Mouse (Mus musculus) kidney, adult 8-10 months (tissue): ENCODE measurements around the gene Gm42715.
"Not testable (repeated sequence)": the region's sequence is repeated elsewhere in the genome, so short reads cannot be mapped to it uniquely, and the experiment has no call there.

Source experiments
- DNase-seq, 2 experiments: peaks; one replicate each; pipeline ENCODE4 v3.0.0; 2022

The Gm42715 gene

GRCm38 (mm10) chr7:127519284-127519683 is at the start of gene Gm42715:
Gene Gm42715, plus strand, starts transcription at chr7:127519584.
- DNase-seq, result no peak

GRCm38 (mm10) chr7:127470011-127470715 is 49.2 kb upstream of the Gm42715 start:
- no peak for DNase-seq

GRCm38 (mm10) chr7:127470743-127471645 is 48.4 kb upstream of the Gm42715 start:
- DNase-seq, result peak; percentile 95 to 97

- DNase-seq, result no peak
These were observed 47.8 kb upstream of the Gm42715 start for GRCm38 (mm10) chr7:127471646-127472010.

GRCm38 (mm10) chr7:127472060-127472459 is 47.3 kb upstream of the Gm42715 start:
- no peak for DNase-seq

GRCm38 (mm10) chr7:127473705-127474104 is 45.7 kb upstream of the Gm42715 start:
- DNase-seq, result no peak

GRCm38 (mm10) chr7:127474378-127475070 is 44.9 kb upstream of the Gm42715 start:
- no peak for DNase-seq

GRCm38 (mm10) chr7:127475186-127475740 is 44.1 kb upstream of the Gm42715 start:
- DNase-seq, result no peak

GRCm38 (mm10) chr7:127476336-127476735 is 43.0 kb upstream of the Gm42715 start:
- peak; percentile 29 to 44 for DNase-seq

- DNase-seq, result no peak
These were observed 42.5 kb upstream of the Gm42715 start for GRCm38 (mm10) chr7:127476855-127477254.

GRCm38 (mm10) chr7:127477687-127478634 is 41.4 kb upstream of the Gm42715 start:
- DNase-seq, result peak; percentile 100

- DNase-seq, result peak; percentile 97 to 98
These were observed 40.6 kb upstream of the Gm42715 start, which contains the start of gene Fbrs for GRCm38 (mm10) chr7:127478635-127479317. Gene Fbrs, plus strand, starts transcription at chr7:127479199.

GRCm38 (mm10) chr7:127479318-127480225 is 39.8 kb upstream of the Gm42715 start:
- no peak for DNase-seq

GRCm38 (mm10) chr7:127480321-127480720 is 39.1 kb upstream of the Gm42715 start:
- no peak for DNase-seq

GRCm38 (mm10) chr7:127485416-127485815 is 34.0 kb upstream of the Gm42715 start:
- no peak for DNase-seq

- DNase-seq, result not testable (repeated sequence)
These were observed 31.0 kb upstream of the Gm42715 start for GRCm38 (mm10) chr7:127488364-127488763.

- DNase-seq, result no peak
These were observed 29.4 kb upstream of the Gm42715 start for GRCm38 (mm10) chr7:127489982-127490381.

GRCm38 (mm10) chr7:127491846-127492245 is 27.5 kb upstream of the Gm42715 start:
- DNase-seq, result no peak

- no peak for DNase-seq
These were observed 24.7 kb upstream of the Gm42715 start for GRCm38 (mm10) chr7:127494648-127495047.

GRCm38 (mm10) chr7:127497382-127497781 is 22.0 kb upstream of the Gm42715 start:
- no peak for DNase-seq
